Mouse (Mus musculus) frontal cortex, postnatal 14 days (tissue): ENCODE data around the gene Usp9x.

Source experiments
- DNase-seq, 2 experiments: peaks; one replicate each; pipeline ENCODE4 v3.0.0; 2022; ENCODE audit warnings: low spot score in 2 of 2

Gene Usp9x

GRCm38 (mm10) chrX:13072461-13072982 lies 1.2 kb downstream of the Usp9x start:
- DNase-seq = peak; percentile 45 to 51

GRCm38 (mm10) chrX:13085621-13086020 lies 14.3 kb downstream of the Usp9x start:
- DNase-seq = no peak

- DNase-seq = no peak
Observed at GRCm38 (mm10) chrX:13096985-13097384, 25.7 kb downstream of the Usp9x start.

GRCm38 (mm10) chrX:13206514-13206913 lies 135.2 kb downstream of the Usp9x start:
- DNase-seq = no peak

GRCm38 (mm10) chrX:13207512-13208341 lies 136.4 kb downstream of the Usp9x start:
- peak; percentile 81 to 89 for DNase-seq

GRCm38 (mm10) chrX:13208404-13208803 lies 137.1 kb downstream of the Usp9x start:
- DNase-seq = no peak

GRCm38 (mm10) chrX:13214275-13214674 lies 143.0 kb downstream of the Usp9x start:
- no peak for DNase-seq
